Mouse (Mus musculus) adrenal gland, postnatal 10 days (tissue): ENCODE measurements around the gene Tcte1. TPM values are rescaled to one million over a fixed set of nuclear protein-coding genes. Genes with fewer than 3 reads are reported as not detected.
A peak's percentile ranks its signal among the peaks of the same experiment; 100 is the strongest.

ENCODE experiments used
- DNase-seq: peaks from one replicate; pipeline ENCODE4 v3.0.0; 2021; ENCODE audit warnings: mixed read lengths
- total RNA-seq, 2 experiments: library from RNA; stranded (reverse); gene quantifications; 2 replicates each; pipeline ENCODE4 v1.2.3; 2021

Gene Tcte1
- total RNA-seq, 2 experiments from 2014 or later = not detected

GRCm38 (mm10) chr17:45565103-45565502 lies 41.9 kb downstream of the Tcte1 start:
- DNase-seq = no peak

GRCm38 (mm10) chr17:45566031-45566359 lies 42.8 kb downstream of the Tcte1 start:
- DNase-seq = no peak

- no peak for DNase-seq
These were observed 43.3 kb downstream of the Tcte1 start for GRCm38 (mm10) chr17:45566360-45567161.

- peak; percentile 68 for DNase-seq
These were observed 43.9 kb downstream of the Tcte1 start for GRCm38 (mm10) chr17:45567162-45567601.

- DNase-seq = no peak
These were observed 45.8 kb downstream of the Tcte1 start for GRCm38 (mm10) chr17:45568990-45569389.

GRCm38 (mm10) chr17:45569999-45570398 lies 46.8 kb downstream of the Tcte1 start:
- no peak for DNase-seq

- peak; percentile 81 for DNase-seq
These were observed 49.2 kb downstream of the Tcte1 start for GRCm38 (mm10) chr17:45572103-45573086.

GRCm38 (mm10) chr17:45573087-45573779 lies 50.0 kb downstream of the Tcte1 start, which contains the start of gene Hsp90ab1:
TSS of gene Hsp90ab1 (minus strand) at chr17:45573271.
- DNase-seq = peak; percentile 100

- peak; percentile 98 for DNase-seq
These were observed 50.5 kb downstream of the Tcte1 start for GRCm38 (mm10) chr17:45573780-45574123.

- peak; percentile 84 for DNase-seq
These were observed 51.0 kb downstream of the Tcte1 start for GRCm38 (mm10) chr17:45574129-45574761.

- DNase-seq = no peak
These were observed 52.1 kb downstream of the Tcte1 start for GRCm38 (mm10) chr17:45575123-45575897.

GRCm38 (mm10) chr17:45578242-45578641 lies 55.0 kb downstream of the Tcte1 start:
- DNase-seq = no peak

- peak; percentile 47 for DNase-seq
These were observed 55.6 kb downstream of the Tcte1 start for GRCm38 (mm10) chr17:45578843-45579242.

GRCm38 (mm10) chr17:45579554-45579953 lies 56.3 kb downstream of the Tcte1 start:
- no peak for DNase-seq

GRCm38 (mm10) chr17:45580958-45581477 lies 57.8 kb downstream of the Tcte1 start:
- peak; percentile 42 for DNase-seq

GRCm38 (mm10) chr17:45581567-45581983 lies 58.3 kb downstream of the Tcte1 start:
- DNase-seq = peak; percentile 82

GRCm38 (mm10) chr17:45582188-45582587 lies 59.0 kb downstream of the Tcte1 start:
- no peak for DNase-seq

GRCm38 (mm10) chr17:45582715-45583355 lies 59.6 kb downstream of the Tcte1 start:
- no peak for DNase-seq

GRCm38 (mm10) chr17:45584096-45584896 lies 61.1 kb downstream of the Tcte1 start:
- DNase-seq = peak; percentile 93
